Mouse (Mus musculus) G1E-ER4 (cell line): ENCODE results near the gene Rnf19b. TPM values are rescaled to one million over a fixed set of nuclear protein-coding genes. Genes with fewer than 3 reads are reported as not detected.

Source experiments
- GATA1 ChIP-seq: IDR thresholded peaks from one replicate; pipeline ENCODE4 v1.8.0; 2012; ENCODE audit warnings: low read length, inconsistent platforms
- polyA plus RNA-seq: library from polyadenylated mRNA; stranded (reverse); fragments of >175 nt; gene quantifications from 2 replicates; pipeline ENCODE4 v1.2.3, GENCODE M21; 2012

The Rnf19b gene
- polyA plus RNA-seq, 1 experiment = 42.8 TPM

- TF ChIP-seq GATA1 = no peak
Observed at GRCm38 (mm10) chr4:129055562-129055961, 2.5 kb upstream of the Rnf19b start.

GRCm38 (mm10) chr4:129057533-129058206 is 401 bp upstream of the Rnf19b start:
- TF ChIP-seq GATA1 = no peak

GRCm38 (mm10) chr4:129059125-129059551 is 1.1 kb downstream of the Rnf19b start:
- no peak for TF ChIP-seq GATA1

- no peak for TF ChIP-seq GATA1
Observed at GRCm38 (mm10) chr4:129059922-129060321, 1.9 kb downstream of the Rnf19b start.

GRCm38 (mm10) chr4:129061486-129061885 is 3.4 kb downstream of the Rnf19b start:
- no peak for TF ChIP-seq GATA1

- no peak for TF ChIP-seq GATA1
Observed at GRCm38 (mm10) chr4:129062281-129063075, 4.4 kb downstream of the Rnf19b start.

GRCm38 (mm10) chr4:129065688-129066236 is 7.7 kb downstream of the Rnf19b start:
- no peak for TF ChIP-seq GATA1

GRCm38 (mm10) chr4:129067638-129068415 is 9.8 kb downstream of the Rnf19b start:
- TF ChIP-seq GATA1 = no peak

- no peak for TF ChIP-seq GATA1
Observed at GRCm38 (mm10) chr4:129068848-129069247, 10.8 kb downstream of the Rnf19b start.

- no peak for TF ChIP-seq GATA1
Observed at GRCm38 (mm10) chr4:129079126-129079525, 21.1 kb downstream of the Rnf19b start.

- TF ChIP-seq GATA1 = no peak
Observed at GRCm38 (mm10) chr4:129081041-129081440, 23.0 kb downstream of the Rnf19b start.

- TF ChIP-seq GATA1 = no peak
Observed at GRCm38 (mm10) chr4:129081512-129081911, 23.4 kb downstream of the Rnf19b start.

GRCm38 (mm10) chr4:129081939-129082338 is 23.9 kb downstream of the Rnf19b start:
- TF ChIP-seq GATA1 = no peak

GRCm38 (mm10) chr4:129082379-129083115 is 24.5 kb downstream of the Rnf19b start:
- no peak for TF ChIP-seq GATA1

- TF ChIP-seq GATA1 = no peak
Observed at GRCm38 (mm10) chr4:129084896-129085295, 26.8 kb downstream of the Rnf19b start.
